Mouse (Mus musculus) MEL (cell line): ENCODE results near the gene Rbm8a2. TPM values are rescaled to one million over a fixed set of nuclear protein-coding genes. Genes with fewer than 3 reads are reported as not detected.

Experiments
- DNase-seq: peaks from one replicate; pipeline ENCODE4 v3.0.0; 2011; ENCODE audit warnings: low read depth, low spot score
- H3K27ac ChIP-seq: 2 replicates; pipeline ENCODE4 v1.5.1; 2012; ENCODE audit warnings: low read depth, mild to moderate bottlenecking, control low read depth, low read length, moderate library complexity; ENCODE audit not compliant: control insufficient read depth
- H3K27me3 ChIP-seq, 2 experiments: fragments of 150-350 bp in 1 of 2; sonication (generic) in 1 of 2; 2 replicates each; pipeline ENCODE4 v1.6.1; 2012; ENCODE audit warnings: low read length in 2 of 2, mild to moderate bottlenecking in 2 of 2, improper control_type of control experiment in 1 of 2, moderate library complexity in 1 of 2; ENCODE audit not compliant: insufficient read depth in 2 of 2, control insufficient read depth in 1 of 2
- H3K36me3 ChIP-seq, 2 experiments: 2 replicates each; pipeline ENCODE4 v1.6.1; 2012 to 2014; ENCODE audit warnings: low read length in 2 of 2, improper control_type of control experiment in 1 of 2, inconsistent platforms in 1 of 2, mild to moderate bottlenecking in 1 of 2; ENCODE audit not compliant: insufficient read depth in 2 of 2, control insufficient read depth in 1 of 2
- H3K4me1 ChIP-seq, 2 experiments: fragments of 150-350 bp in 1 of 2; sonication (generic) in 1 of 2; 2 replicates each; pipeline ENCODE4 v1.6.1; 2012; ENCODE audit warnings: low read length in 2 of 2, improper control_type of control experiment in 1 of 2, mild to moderate bottlenecking in 1 of 2; ENCODE audit not compliant: insufficient read depth in 2 of 2, control insufficient read depth in 1 of 2
- H3K4me3 ChIP-seq, 2 experiments: fragments of 150-350 bp in 1 of 2; sonication (generic) in 1 of 2; 2 replicates each; pipeline ENCODE4 v1.5.1; 2012; ENCODE audit warnings: low read depth in 2 of 2, low read length in 2 of 2, mild to moderate bottlenecking in 2 of 2, moderate library complexity in 2 of 2, control low read depth in 1 of 2, improper control_type of control experiment in 1 of 2; ENCODE audit not compliant: control insufficient read depth in 1 of 2, insufficient read depth in 1 of 2
- H3K79me2 ChIP-seq: 2 replicates; pipeline ENCODE4 v1.6.1; 2012; ENCODE audit warnings: mild to moderate bottlenecking, low read length, moderate library complexity; ENCODE audit not compliant: control insufficient read depth, poor library complexity, insufficient read depth
- H3K9ac ChIP-seq: 2 replicates; pipeline ENCODE4 v1.6.1; 2012; ENCODE audit warnings: low read depth, mild to moderate bottlenecking, control low read depth, low read length, moderate library complexity; ENCODE audit not compliant: control insufficient read depth, poor library complexity, severe bottlenecking
- H3K9me3 ChIP-seq: fragments of 150-350 bp; sonication (generic); replicated peaks from 2 replicates; pipeline ENCODE4 v1.6.1; 2012; ENCODE audit warnings: mild to moderate bottlenecking, low read length, improper control_type of control experiment, moderate library complexity; ENCODE audit not compliant: insufficient read depth
- BHLHE40 ChIP-seq: IDR thresholded peaks from 2 replicates; pipeline ENCODE4 v1.6.1; 2012; ENCODE audit warnings: low read depth, mild to moderate bottlenecking, inconsistent platforms, low read length, improper control_type of control experiment, borderline replicate concordance
- EP300 ChIP-seq, 2 experiments: IDR thresholded peaks; 2 replicates each; pipeline ENCODE4 v1.6.1; 2011; ENCODE audit warnings: improper control_type of control experiment in 2 of 2, low read length in 2 of 2, low read depth in 1 of 2, mild to moderate bottlenecking in 1 of 2
- ETS1 ChIP-seq: IDR thresholded peaks from 2 replicates; pipeline ENCODE4 v1.6.1; 2012; ENCODE audit warnings: low read depth, mild to moderate bottlenecking, inconsistent platforms, low read length, improper control_type of control experiment, moderate library complexity
- GABPA ChIP-seq: IDR thresholded peaks from 2 replicates; pipeline ENCODE4 v1.6.1; 2012; ENCODE audit warnings: low read depth, mild to moderate bottlenecking, inconsistent platforms, low read length, improper control_type of control experiment, moderate library complexity
- GATA1 ChIP-seq: IDR thresholded peaks from 2 replicates; pipeline ENCODE4 v1.6.1; 2011; ENCODE audit warnings: low read depth, low read length, improper control_type of control experiment
- HCFC1 ChIP-seq: IDR thresholded peaks from 2 replicates; pipeline ENCODE4 v1.6.1; 2012; ENCODE audit warnings: low read depth, mild to moderate bottlenecking, inconsistent platforms, low read length, improper control_type of control experiment, moderate library complexity
- MAFK ChIP-seq: IDR thresholded peaks from 2 replicates; pipeline ENCODE4 v1.6.1; 2011; ENCODE audit warnings: low read depth, mild to moderate bottlenecking, low read length, improper control_type of control experiment, borderline replicate concordance
- MAX ChIP-seq: IDR thresholded peaks from 2 replicates; pipeline ENCODE4 v1.6.1; 2011; ENCODE audit warnings: low read length, improper control_type of control experiment
- MXI1 ChIP-seq: IDR thresholded peaks from 2 replicates; pipeline ENCODE4 v1.6.1; 2011; ENCODE audit warnings: mild to moderate bottlenecking, low read depth, low read length, improper control_type of control experiment
- NELFE ChIP-seq: IDR thresholded peaks from 2 replicates; pipeline ENCODE4 v1.6.1; 2011; ENCODE audit warnings: low read depth, low read length, improper control_type of control experiment
- NRF1 ChIP-seq: IDR thresholded peaks from 2 replicates; pipeline ENCODE4 v1.6.1; 2014; ENCODE audit warnings: low read depth, mild to moderate bottlenecking, inconsistent platforms, low read length, improper control_type of control experiment, moderate library complexity; ENCODE audit not compliant: poor library complexity, insufficient read depth, severe bottlenecking
- POLR2A ChIP-seq, 2 experiments: IDR thresholded peaks; 2 replicates each; pipeline ENCODE4 v1.6.1; 2011 to 2012; ENCODE audit warnings: low read length in 2 of 2, mild to moderate bottlenecking in 2 of 2, control low read depth in 1 of 2, improper control_type of control experiment in 1 of 2, low read depth in 1 of 2, moderate library complexity in 1 of 2; ENCODE audit not compliant: control insufficient read depth in 1 of 2, insufficient read depth in 1 of 2, poor library complexity in 1 of 2
- RAD21 ChIP-seq: IDR thresholded peaks from 2 replicates; pipeline ENCODE4 v1.6.1; 2011; ENCODE audit warnings: mild to moderate bottlenecking, low read depth, low read length, improper control_type of control experiment
- RCOR1 ChIP-seq: IDR thresholded peaks from 2 replicates; pipeline ENCODE4 v1.6.1; 2012; ENCODE audit warnings: low read depth, mild to moderate bottlenecking, inconsistent platforms, low read length, improper control_type of control experiment
- TBP ChIP-seq: IDR thresholded peaks from 2 replicates; pipeline ENCODE4 v1.8.0; 2011; ENCODE audit warnings: low read depth, low read length, improper control_type of control experiment
- USF1 ChIP-seq: IDR thresholded peaks from 2 replicates; pipeline ENCODE4 v1.6.1; 2014; ENCODE audit warnings: low read depth, mild to moderate bottlenecking, inconsistent platforms, low read length, improper control_type of control experiment, moderate library complexity
- ZC3H11A ChIP-seq: IDR thresholded peaks from 2 replicates; pipeline ENCODE4 v1.6.1; 2012; ENCODE audit warnings: low read depth, mild to moderate bottlenecking, inconsistent platforms, low read length, improper control_type of control experiment
- ZNF384 ChIP-seq: IDR thresholded peaks from 2 replicates; pipeline ENCODE4 v1.6.1; 2012; ENCODE audit warnings: low read depth, mild to moderate bottlenecking, inconsistent platforms, low read length, improper control_type of control experiment
- polyA plus RNA-seq, 2 experiments: library from polyadenylated mRNA; stranded (reverse) in 1 of 2; unstranded in 1 of 2; fragments of >175 nt in 1 of 2; fragments of >200 nt in 1 of 2; gene quantifications; 2 replicates each; pipeline versions ENCODE4 v1.2.1 to v1.2.4; 2012; ENCODE audit warnings: low replicate concordance in 2 of 2, low read depth in 1 of 2; ENCODE audit not compliant: insufficient read length in 2 of 2, insufficient read depth in 1 of 2, missing spikeins in 1 of 2
- total RNA-seq: library from RNA; depleted of rRNA; stranded (reverse); fragments of 300-350 nt; gene quantifications from 2 replicates; pipeline ENCODE4 v1.2.3, GENCODE M21; 2012

Gene Rbm8a2
- total and polyA plus RNA-seq, 3 experiments = 1.0 to 1.3 TPM; not detected in 1

DNA sequence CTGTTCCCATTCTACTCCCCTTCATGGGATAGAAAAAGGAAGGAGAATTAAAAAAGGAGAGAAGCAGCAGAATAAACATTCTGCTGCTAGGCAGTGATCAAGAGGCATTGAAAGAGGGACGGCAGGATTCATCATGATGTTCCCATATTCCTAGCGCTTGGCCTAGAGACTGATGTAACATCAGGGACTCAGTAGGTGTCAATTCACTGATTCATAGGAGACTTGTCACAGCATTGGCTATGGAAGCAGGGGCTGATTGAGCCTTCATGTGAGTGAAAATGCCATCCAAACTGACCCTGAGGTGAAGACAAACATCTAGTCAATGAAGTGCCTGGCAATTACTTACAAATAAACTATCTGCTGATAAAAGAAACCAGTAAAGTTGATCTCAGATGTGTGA lies 28.1 kb downstream of the Rbm8a2 start (continued):
- TF ChIP-seq ETS1 (no peak), ZNF384 (no peak), HCFC1 (no peak)

DNA sequence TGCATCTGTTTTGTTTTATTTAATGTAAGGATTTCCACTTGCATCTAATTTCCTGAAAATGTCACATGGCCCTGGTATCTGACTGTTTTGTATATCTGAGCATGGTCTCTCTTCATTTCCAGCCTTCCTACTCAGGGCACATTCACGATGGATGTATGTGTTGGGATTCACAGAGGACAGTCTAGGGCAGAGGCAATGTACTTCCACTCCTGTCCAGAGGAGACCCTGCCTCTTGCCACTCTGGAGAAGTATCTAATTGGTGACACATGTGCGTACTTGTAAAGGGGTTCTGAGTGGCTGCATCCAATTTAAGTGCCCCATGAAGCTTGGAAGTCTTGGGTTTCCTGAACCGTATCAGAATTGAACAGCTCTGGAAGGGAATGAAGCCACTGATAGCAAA lies 28.5 kb downstream of the Rbm8a2 start:
- H3K27ac ChIP-seq = no peak overlapping the region
- peaks cover 0 to 2% of the 10 kb centered on the region in 2 experiments; a peak in 1 of 4 replicates for H3K27me3 ChIP-seq
- H3K36me3 ChIP-seq = no peaks in the 10 kb centered on the region
- no peaks in the 10 kb centered on the region for H3K4me1 ChIP-seq
- TF ChIP-seq TBP (no peak), BHLHE40 (no peak), RCOR1 (no peak), MAX (no peak), GATA1 (no peak), POLR2A (IDR thresholded peaks at IDR 0.05; ENCODE audit: control insufficient read depth in 1 of 2, insufficient read depth in 1 of 2, low read depth in 1 of 2, low read length in 2 of 2, poor library complexity in 1 of 2) (no peak), EP300 (IDR thresholded peaks at IDR 0.05; ENCODE audit: low read depth in 1 of 2, low read length in 2 of 2) (no peak), NRF1 (no peak), GABPA (no peak), USF1 (no peak), NELFE (no peak), MXI1 (no peak)
- TF ChIP-seq, all 39 proteins: peak for 0
- H3K79me2 ChIP-seq = no peaks in the 10 kb centered on the region
- no peak overlapping the region for H3K4me3 ChIP-seq
- H3K9me3 ChIP-seq = no peaks in the 10 kb centered on the region
- no peak for DNase-seq
- H3K9ac ChIP-seq = no peak overlapping the region

DNA sequence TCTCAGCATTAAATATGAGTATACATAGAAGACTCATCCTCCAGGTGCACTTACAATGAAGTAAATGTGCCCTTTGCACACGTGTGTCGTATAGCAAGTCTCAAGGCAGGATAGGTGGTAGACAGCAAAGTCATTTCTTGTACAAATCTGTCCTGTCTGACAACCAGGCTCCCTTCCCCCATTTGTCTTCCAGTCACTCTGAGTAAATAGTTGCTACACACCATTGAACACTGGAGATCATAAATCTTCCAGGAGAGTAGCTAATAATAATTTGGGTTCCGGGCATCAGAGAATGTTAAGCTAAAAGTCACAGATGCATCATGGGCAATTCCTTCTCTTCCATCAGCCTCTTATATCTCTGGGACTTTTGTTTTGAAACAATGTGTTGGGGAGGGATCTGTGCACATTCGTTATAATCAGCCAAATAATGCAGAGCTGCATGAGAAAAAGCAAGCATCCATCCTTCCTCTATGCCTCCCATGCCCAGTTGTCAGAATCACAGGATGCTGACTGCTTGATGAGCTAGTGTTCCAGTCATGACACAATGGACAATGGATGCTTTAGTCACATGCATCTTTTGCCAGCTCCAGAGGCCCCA lies 32.1 kb downstream of the Rbm8a2 start:
- Histone ChIP-seq H3K4me3 (no peak overlapping the region), H3K79me2 (no peaks in the 10 kb centered on the region), H3K36me3 (peaks cover 0 to 4% of the 10 kb centered on the region in 2 experiments; a peak in 2 of 4 replicates), H3K9ac (no peak overlapping the region), H3K27ac (no peak overlapping the region), H3K9me3 (no peaks in the 10 kb centered on the region), H3K27me3 (peaks cover 0 to 2% of the 10 kb centered on the region in 2 experiments; a peak in 1 of 4 replicates), H3K4me1 (peaks cover 0 to 9% of the 10 kb centered on the region in 2 experiments; a peak in 1 of 4 replicates)
- no peak for TF ChIP-seq ZC3H11A
- TF ChIP-seq RAD21 = no peak
- no peak for TF ChIP-seq MAFK
- DNase-seq = no peak
